Mouse (Mus musculus) cortical plate, adult 2 months (tissue): ENCODE measurements at regions not wholly inside any gene's neighbourhood (a gene's known extent, or its start where the extent isn't known, plus 50 kb on each side); places are given as distances from the start of the nearest gene placed in this dataset.

Source experiments
- CTCF ChIP-seq: fragments of 200-500 bp; IDR thresholded peaks from 2 replicates; pipeline ENCODE4 v1.5.1; 2011; ENCODE audit warnings: mild to moderate bottlenecking, control low read depth, low read length; ENCODE audit not compliant: insufficient read depth; ENCODE audit errors: extremely low read depth
- POLR2A ChIP-seq: fragments of 200-500 bp; IDR thresholded peaks from 2 replicates; pipeline ENCODE4 v1.6.1; 2011; ENCODE audit warnings: mild to moderate bottlenecking, low read length, control low read depth; ENCODE audit not compliant: insufficient read depth; ENCODE audit errors: extremely low read depth

- TF ChIP-seq POLR2A (no peak), CTCF (no peak)
Measured at GRCm38 (mm10) chr4:153616058-153616457, 133.4 kb upstream of the Ajap1 start.
